Mouse (Mus musculus): ENCODE data around the gene Mtfp1.
A peak's percentile ranks its signal among the peaks of the same experiment; 100 is the strongest.
"Not testable (repeated sequence)": the region's sequence is repeated elsewhere in the genome, so short reads cannot be mapped to it uniquely, and the experiment has no call there.

Gene Mtfp1

DNA sequence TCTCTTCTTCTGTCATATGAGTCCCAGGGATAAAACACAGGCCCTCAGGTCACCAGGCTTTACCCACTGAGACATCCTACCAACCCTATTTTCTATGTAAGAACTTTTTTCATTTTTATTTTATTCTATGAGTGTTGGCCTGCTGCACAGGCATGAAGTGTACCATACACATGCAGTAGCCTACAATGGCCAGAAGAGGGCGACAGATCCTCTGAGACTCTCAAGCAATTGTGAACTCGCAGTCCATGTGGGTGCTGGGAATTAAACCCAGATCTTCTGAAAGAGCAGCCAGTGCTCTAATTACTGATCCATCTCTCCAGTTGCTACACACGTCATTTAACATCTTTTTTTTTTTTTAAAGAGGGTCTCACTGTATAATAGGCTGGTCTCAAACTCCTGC, 38.2 kb upstream of the Mtfp1 start:
- Histone ChIP-seq H3K36me3 (ENCODE audit: insufficient read depth, low read length) (peaks cover 21% of the 10 kb centered on the region), H3K4me1 (replicated peaks; ENCODE audit: low read depth, low read length) (peaks cover 35% of the 10 kb centered on the region), H3K27me3 (ENCODE audit: insufficient read depth, low read length) (peaks cover 27% of the 10 kb centered on the region), H3K4me3 (replicated peaks; ENCODE audit: low read length) (no peak overlapping the region), H3K9me3 (ENCODE audit: low read length) (no peaks in the 10 kb centered on the region)
- TF ChIP-seq CTCF (conservative IDR thresholded peaks at IDR 0.05; ENCODE audit: low read length), result peak; percentile 88
- no peak for TF ChIP-seq POU5F1 (IDR thresholded peaks at IDR 0.05; ENCODE audit: borderline replicate concordance, low read length)

DNA sequence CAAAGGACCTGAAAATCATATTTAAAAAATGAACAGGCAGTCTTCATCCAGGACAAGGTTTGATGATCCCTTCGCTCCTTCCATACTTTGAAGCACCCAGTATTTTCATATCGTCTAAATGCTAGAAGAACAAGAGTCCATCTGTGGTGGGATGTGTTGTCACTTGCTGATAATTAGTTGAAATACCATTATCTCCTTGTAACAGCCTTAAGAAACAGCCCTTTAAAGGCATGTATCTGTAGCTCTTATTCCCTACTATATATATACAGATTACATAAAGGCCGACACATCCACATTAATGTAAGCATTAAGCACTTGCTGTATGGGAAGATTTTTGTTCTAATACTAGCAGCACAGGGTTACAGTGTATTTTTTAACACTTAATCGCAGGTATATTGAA, 33.2 kb upstream of the Mtfp1 start:
- Histone ChIP-seq H3K27me3 (ENCODE audit: insufficient read depth, low read length) (peaks cover 15% of the 10 kb centered on the region; the same call in 1 of the 2 replicates), H3K4me1 (replicated peaks; ENCODE audit: low read depth, low read length) (peaks cover 31% of the 10 kb centered on the region)
- not testable (repeated sequence) for H3K4me3 ChIP-seq (replicated peaks; ENCODE audit: low read length); H3K9me3 ChIP-seq (ENCODE audit: low read length); H3K36me3 ChIP-seq (ENCODE audit: insufficient read depth, low read length)

DNA sequence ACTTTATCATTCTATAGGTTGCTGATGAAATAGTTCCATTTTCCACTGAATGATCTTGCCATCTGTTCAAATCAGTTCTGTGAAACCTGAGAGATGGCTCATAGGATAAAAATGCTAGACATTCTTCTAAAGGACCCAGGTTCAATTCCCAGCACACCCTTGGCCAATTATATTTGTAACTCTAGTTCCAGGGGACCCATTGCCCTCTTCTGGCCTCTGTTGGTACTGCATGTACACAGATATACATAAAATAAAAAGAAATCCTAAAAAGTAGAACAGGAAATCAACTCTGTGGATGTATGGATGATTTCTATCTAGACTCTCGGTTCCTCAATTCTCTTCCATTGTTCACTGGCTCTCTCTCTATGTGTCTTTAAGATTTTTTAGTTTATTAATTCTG, 31.8 kb upstream of the Mtfp1 start:
- TF ChIP-seq CTCF (conservative IDR thresholded peaks at IDR 0.05; ENCODE audit: low read length) (peak; percentile 63), POU5F1 (IDR thresholded peaks at IDR 0.05; ENCODE audit: borderline replicate concordance, low read length) (no peak)
- Histone ChIP-seq H3K4me3 (replicated peaks; ENCODE audit: low read length) (no peak overlapping the region), H3K36me3 (ENCODE audit: insufficient read depth, low read length) (no peaks in the 10 kb centered on the region), H3K4me1 (replicated peaks; ENCODE audit: low read depth, low read length) (peaks cover 46% of the 10 kb centered on the region), H3K27me3 (ENCODE audit: insufficient read depth, low read length) (peaks cover 15% of the 10 kb centered on the region; the same call in 1 of the 2 replicates), H3K9me3 (ENCODE audit: low read length) (peaks cover 6% of the 10 kb centered on the region; the same call in 1 of the 2 replicates)

DNA sequence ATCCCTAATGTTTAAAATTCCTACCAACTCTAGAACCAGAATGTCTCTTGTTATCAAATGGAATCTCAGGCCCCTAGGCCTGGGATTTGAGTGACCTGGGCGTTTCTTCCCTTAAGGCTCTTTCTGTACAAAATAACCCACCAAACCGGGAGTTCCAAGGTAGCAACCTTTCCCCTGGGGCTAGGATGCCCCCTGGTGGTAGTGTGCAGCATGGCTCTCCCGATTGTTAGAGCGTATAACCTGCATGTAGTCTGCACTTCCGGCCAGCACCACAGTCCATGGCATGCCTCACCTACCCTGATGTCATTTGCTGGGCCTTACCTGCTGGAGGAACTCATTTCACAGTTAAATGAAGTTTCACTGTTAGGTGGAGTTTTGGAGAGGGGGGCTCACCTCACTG, 28.7 kb upstream of the Mtfp1 start:
- Histone ChIP-seq H3K4me3 (replicated peaks; ENCODE audit: low read length) (peak overlapping the region; percentile 79), H3K9me3 (ENCODE audit: low read length) (peaks cover 6% of the 10 kb centered on the region; the same call in 1 of the 2 replicates), H3K36me3 (ENCODE audit: insufficient read depth, low read length) (peaks cover 14% of the 10 kb centered on the region), H3K4me1 (replicated peaks; ENCODE audit: low read depth, low read length) (peaks cover 47% of the 10 kb centered on the region), H3K27me3 (ENCODE audit: insufficient read depth, low read length) (peaks cover 12% of the 10 kb centered on the region)
- TF ChIP-seq NANOG (IDR thresholded peaks at IDR 0.05; ENCODE audit: borderline replicate concordance, low read length), result no peak
- TF ChIP-seq CTCF (conservative IDR thresholded peaks at IDR 0.05; ENCODE audit: low read length), result peak; percentile 98
- TF ChIP-seq POU5F1 (IDR thresholded peaks at IDR 0.05; ENCODE audit: borderline replicate concordance, low read length), result no peak

DNA sequence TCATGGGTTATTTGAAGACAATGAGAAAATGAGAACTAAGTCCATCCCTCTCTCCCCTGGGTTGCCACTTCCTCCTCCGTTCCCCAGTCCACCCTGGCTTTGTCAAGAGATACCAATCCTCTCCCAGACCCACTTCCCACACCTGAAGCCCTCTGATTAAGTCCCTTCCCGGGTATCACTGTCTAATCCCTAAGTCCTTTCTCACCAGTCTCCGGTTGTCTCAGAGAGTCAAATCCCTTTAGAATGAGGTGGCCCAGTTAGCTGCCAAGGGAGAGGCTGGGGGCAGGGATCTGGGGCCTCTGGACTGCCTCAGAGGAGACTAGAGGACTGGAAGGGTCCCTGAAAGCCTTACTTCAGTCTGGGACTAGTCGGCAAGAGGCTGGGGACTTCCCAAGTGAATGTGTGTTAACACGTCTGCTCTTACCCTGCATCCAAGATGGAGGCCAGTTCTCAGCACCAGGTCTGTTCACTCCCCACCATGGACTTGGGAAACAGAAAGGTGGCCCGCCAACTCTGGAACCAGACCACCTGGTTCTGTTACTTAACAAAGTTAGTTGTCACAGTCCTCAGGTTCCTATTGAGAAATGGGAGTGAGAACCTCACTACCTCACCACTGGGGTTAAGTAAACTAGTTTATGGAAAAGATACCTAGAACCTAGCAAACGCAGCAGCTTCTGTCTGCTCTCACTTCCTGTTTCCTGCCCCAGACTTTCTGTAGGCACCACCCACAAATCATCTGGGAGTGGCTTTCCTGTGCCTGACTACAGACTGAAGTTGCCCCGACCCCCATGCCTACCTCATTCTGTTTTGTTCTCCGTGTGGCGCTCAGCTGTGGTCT, 27.7 kb upstream of the Mtfp1 start, which contains the start of gene Sec14l2:
Gene Sec14l2, minus strand, starts transcription at position 674 of the 838 bp plus-strand sequence.
- Histone ChIP-seq H3K4me3 (replicated peaks; ENCODE audit: low read length) (peak within 1 kb of the TSS; percentile 79), H3K4me1 (replicated peaks; ENCODE audit: low read depth, low read length) (peaks cover 54% of the 10 kb centered on the region), H3K9me3 (ENCODE audit: low read length) (peaks cover 6% of the 10 kb centered on the region; the same call in 1 of the 2 replicates), H3K36me3 (ENCODE audit: insufficient read depth, low read length) (peaks cover 14% of the 10 kb centered on the region), H3K27me3 (ENCODE audit: insufficient read depth, low read length) (peaks cover 20% of the 10 kb centered on the region)
- TF ChIP-seq CTCF (conservative IDR thresholded peaks at IDR 0.05; ENCODE audit: low read length), result no peak

DNA sequence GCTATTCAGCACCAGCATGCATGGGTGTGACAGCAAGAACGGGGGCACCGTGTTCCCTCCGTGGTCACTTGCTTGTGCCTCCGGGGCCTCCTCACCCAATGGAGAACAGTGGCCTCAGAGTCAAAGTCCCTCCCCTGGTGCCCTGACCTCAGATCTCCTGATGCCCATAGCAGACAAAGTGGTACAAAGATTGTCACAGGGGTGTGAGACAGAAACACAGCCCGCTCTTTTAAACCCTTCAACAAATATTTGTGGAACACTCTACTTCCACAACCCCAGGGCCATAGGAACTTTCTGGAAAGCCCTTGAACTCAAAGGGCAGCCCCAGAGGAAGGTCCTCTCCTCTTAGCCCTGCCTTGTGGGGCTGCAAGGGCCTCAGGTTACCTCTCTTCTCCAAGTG, 27.0 kb upstream of the Mtfp1 start:
- Histone ChIP-seq H3K4me3 (replicated peaks; ENCODE audit: low read length) (peak overlapping the region; percentile 79), H3K27me3 (ENCODE audit: insufficient read depth, low read length) (peaks cover 27% of the 10 kb centered on the region), H3K9me3 (ENCODE audit: low read length) (peaks cover 6% of the 10 kb centered on the region; the same call in 1 of the 2 replicates), H3K4me1 (replicated peaks; ENCODE audit: low read depth, low read length) (peaks cover 59% of the 10 kb centered on the region), H3K36me3 (ENCODE audit: insufficient read depth, low read length) (peaks cover 14% of the 10 kb centered on the region)
- TF ChIP-seq NANOG (IDR thresholded peaks at IDR 0.05; ENCODE audit: borderline replicate concordance, low read length) (no peak), POU5F1 (IDR thresholded peaks at IDR 0.05; ENCODE audit: borderline replicate concordance, low read length) (no peak), CTCF (conservative IDR thresholded peaks at IDR 0.05; ENCODE audit: low read length) (no peak)

DNA sequence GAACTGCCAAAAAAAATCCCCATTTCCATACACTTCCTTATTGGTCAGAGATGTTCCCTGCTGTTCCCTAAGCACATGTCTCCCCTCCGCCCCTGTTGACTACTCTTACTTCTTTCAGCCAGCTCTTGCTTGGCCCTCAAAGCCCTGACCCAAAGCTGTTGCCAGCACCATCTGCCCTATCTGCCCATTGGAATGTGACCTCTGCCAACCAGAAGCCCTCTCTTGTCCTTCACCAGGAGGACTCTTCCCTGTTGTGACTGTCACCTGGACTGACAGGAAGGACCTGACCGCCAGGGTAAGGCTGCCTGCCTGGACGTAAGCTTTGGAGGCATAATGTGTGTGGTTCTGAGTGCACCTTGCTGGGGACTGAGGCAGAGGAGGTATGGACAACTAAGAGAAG, 26.4 kb upstream of the Mtfp1 start:
- Histone ChIP-seq H3K4me1 (replicated peaks; ENCODE audit: low read depth, low read length) (peaks cover 59% of the 10 kb centered on the region), H3K4me3 (replicated peaks; ENCODE audit: low read length) (no peak overlapping the region), H3K27me3 (ENCODE audit: insufficient read depth, low read length) (peaks cover 32% of the 10 kb centered on the region), H3K36me3 (ENCODE audit: insufficient read depth, low read length) (peaks cover 14% of the 10 kb centered on the region), H3K9me3 (ENCODE audit: low read length) (peaks cover 2% of the 10 kb centered on the region; the same call in 1 of the 2 replicates)
- TF ChIP-seq CTCF (conservative IDR thresholded peaks at IDR 0.05; ENCODE audit: low read length) (no peak), NANOG (IDR thresholded peaks at IDR 0.05; ENCODE audit: borderline replicate concordance, low read length) (no peak), POU5F1 (IDR thresholded peaks at IDR 0.05; ENCODE audit: borderline replicate concordance, low read length) (no peak)

DNA sequence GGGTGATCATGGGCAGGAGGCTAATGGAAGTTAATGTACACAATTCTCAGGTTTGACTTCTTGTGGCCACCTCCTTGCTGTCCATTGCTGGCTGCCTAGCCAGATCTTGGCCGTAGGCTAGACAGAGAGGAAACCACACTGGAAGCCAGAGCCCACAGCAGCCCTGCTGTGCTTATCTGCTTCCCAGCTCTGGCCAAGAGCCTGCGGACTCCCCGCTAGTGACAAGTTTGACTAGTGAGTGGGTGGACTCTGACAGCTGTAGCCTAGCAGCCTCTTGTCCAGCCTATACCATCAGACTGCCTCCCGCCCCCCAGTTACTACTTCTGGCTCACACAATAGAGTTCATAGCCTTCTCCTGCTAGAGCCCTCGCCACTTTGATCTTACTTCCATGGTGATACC, 24.4 kb upstream of the Mtfp1 start:
- TF ChIP-seq POU5F1 (IDR thresholded peaks at IDR 0.05; ENCODE audit: borderline replicate concordance, low read length) (no peak), NANOG (IDR thresholded peaks at IDR 0.05; ENCODE audit: borderline replicate concordance, low read length) (no peak), CTCF (conservative IDR thresholded peaks at IDR 0.05; ENCODE audit: low read length) (no peak)
- H3K9me3 ChIP-seq (ENCODE audit: low read length), result no peaks in the 10 kb centered on the region
- peaks cover 34% of the 10 kb centered on the region for H3K27me3 ChIP-seq (ENCODE audit: insufficient read depth, low read length)
- peaks cover 59% of the 10 kb centered on the region for H3K4me1 ChIP-seq (replicated peaks; ENCODE audit: low read depth, low read length)
- peaks cover 14% of the 10 kb centered on the region for H3K36me3 ChIP-seq (ENCODE audit: insufficient read depth, low read length)
- H3K4me3 ChIP-seq (replicated peaks; ENCODE audit: low read length), result no peak overlapping the region

Measured in E14TG2a.4 (cell line).